Mouse (Mus musculus) retina, postnatal 1 day (tissue): Measurements from ENCODE around the gene Pcnx2.

Experiments used
- DNase-seq: peaks from one replicate; pipeline ENCODE4 v3.0.0-alpha.2; 2012

Pcnx2 gene

DNA sequence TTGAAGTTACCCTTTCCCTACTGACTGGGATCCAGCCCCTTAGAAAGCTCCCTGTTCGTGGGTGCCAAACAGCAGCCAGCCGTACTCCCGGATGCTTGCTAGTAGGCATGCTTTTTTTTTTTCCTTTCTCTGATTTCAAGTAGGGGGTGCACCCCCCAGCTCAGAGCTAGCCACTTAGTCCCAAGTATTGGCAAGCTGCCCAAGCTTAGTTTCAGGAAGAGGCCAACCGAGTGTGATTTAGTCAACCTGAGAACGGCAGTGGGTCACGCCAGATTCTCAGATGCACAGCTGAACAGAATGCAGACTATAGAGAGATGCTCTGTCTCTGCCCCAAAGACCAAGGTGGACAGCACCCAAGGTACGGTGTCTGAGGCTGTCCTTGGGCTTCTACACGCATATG lies 147.3 kb downstream of the Pcnx2 start:
- peak; percentile 34 for DNase-seq

DNA sequence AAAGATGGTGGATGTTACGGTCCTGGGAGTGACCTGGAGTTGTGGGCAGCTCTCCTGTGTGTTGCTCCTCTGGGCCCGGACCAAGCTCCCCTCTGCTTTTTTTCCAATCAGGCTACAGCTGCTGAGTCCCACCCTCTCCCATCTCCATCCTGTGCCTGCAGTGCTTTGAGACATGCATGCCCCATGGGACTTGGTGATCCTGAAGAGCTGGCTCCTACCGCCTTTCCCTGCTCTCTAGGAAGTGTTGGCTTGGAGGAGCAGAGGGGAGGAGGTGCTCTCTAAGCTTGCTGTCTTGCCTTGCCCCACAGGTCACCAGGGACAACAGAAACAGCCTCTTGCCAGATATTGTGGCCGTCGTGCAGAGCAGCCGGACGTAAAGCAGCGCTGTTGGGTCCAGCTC lies 150.7 kb downstream of the Pcnx2 start:
- no peak for DNase-seq

DNA sequence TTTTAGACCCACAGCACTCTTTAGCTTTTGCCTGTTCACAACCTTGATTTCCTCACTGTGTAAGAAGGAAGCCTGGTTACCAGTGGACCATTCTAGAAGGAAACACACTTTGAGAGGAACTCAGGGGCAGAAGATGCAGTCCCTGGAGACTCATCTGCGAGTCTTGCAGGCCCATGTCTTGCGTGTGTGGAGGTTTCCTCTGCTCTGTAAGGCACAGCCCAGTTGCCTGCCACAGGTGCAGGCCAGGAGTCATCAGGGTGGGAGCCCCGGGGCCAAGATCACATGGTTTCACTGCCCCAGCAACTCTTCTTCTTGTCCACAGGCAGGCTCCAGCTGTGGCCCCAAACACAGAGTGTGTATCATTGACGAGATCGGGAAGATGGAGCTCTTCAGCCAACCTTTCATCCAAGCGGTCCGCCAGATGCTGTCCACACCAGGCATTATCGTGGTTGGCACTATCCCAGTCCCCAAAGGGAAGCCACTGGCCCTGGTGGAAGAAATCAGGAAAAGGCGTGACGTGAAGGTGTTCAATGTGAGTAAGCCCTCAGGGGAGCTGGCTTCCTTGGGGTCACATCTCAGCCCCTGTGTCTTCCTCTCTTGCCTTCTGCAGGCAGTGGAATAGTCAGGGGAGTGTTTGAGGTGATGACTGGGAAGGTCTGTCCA lies 153.1 kb downstream of the Pcnx2 start:
- DNase-seq: no peak

DNA sequence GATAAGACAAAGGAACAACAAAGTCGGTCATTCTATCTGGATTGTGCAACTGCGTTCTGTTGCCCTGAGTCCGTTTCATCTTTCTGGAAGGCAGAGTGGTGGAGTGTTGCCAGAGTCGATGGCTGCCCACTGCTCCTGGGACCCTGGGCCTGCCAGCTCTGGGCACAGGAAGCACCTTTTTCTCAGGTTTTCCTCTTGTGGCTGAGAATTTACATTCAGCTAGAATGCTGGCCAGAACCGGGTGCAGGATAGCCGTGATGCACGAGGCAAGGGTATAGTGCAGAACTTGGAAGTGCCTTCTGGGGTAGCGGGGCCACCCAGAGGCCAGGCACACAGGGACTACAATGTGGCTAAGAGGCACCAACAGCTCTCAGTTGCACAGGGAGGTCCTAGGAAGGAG lies 155.7 kb downstream of the Pcnx2 start:
- DNase-seq: no peak

DNA sequence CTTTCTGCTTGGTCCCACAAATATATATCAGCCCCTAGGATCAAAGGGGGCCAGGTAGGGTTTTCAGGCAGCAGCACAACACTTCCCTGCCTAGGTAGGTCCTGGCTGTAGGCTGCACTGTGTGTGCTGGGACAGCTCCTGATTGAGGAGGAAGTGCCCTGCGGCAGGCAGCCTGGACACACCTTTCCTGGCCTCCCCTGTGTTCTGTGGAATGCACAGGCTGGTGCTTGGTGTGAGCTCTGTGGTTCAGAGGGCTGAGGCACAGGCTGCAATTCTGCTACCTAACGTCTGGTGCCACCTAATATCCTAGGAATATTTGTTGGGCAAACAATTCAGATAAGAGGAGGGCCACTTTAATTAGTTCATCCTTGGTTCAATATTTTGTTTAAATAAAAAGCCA lies 156.3 kb downstream of the Pcnx2 start:
- DNase-seq: no peak

DNA sequence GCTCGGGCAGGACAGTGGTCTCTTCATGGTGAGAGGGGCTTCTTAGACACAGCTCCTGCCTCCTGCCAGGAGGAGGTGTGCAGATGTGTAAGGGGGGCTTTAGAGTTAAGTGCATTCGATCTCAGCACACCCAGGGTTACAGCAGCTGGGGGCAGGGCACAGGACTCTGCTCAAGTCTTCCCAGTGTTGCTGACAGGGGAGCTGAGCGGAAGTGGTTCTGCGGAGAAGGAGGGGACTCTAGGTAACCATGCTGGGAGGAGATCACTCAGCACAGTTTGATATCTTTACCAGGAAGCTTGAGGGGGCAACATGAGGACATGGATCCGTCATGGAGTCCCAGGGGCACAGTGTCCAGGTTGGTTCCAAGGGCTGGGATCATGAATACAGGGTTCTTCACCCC lies 156.7 kb downstream of the Pcnx2 start:
- DNase-seq: no peak

DNA sequence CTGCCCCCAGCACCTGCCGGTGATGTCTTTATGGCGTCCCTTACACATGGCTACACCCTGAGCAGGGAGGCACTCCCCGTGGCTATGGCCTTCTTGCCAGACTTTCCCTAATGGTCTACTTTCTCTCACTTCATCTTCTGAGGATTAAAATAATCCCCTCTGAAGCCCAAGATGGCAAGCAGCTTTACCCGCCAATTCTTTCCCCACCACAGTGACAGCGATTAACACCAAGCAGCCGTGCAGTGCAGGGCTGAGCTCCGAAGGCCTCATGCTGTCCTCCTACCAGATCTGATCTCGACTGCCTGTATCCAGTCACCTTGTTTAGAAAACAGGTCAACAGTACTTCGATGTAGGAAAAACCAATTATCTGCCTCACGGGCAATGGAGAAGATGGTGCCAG lies 157.5 kb downstream of the Pcnx2 start:
- DNase-seq: peak; percentile 67

DNA sequence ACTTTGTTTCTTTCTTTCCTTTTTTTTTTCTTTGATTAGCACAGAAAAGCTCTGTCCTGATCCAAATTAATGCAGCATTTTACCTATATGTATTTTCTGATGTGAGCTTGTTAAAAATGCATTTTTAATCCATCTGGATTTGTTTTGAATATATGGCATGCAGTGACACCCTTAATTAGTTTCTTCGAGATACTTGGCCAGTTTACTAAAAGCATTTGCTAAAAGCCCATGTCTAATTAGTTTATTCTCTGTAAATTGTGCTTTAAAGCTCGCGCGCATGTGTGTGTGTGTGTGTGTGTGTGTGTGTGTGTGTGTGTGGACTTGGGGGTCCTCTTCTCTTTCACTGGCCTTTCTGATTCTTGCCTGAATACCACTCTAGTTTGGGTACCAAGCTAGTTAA lies 159.2 kb downstream of the Pcnx2 start:
- no peak for DNase-seq

DNA sequence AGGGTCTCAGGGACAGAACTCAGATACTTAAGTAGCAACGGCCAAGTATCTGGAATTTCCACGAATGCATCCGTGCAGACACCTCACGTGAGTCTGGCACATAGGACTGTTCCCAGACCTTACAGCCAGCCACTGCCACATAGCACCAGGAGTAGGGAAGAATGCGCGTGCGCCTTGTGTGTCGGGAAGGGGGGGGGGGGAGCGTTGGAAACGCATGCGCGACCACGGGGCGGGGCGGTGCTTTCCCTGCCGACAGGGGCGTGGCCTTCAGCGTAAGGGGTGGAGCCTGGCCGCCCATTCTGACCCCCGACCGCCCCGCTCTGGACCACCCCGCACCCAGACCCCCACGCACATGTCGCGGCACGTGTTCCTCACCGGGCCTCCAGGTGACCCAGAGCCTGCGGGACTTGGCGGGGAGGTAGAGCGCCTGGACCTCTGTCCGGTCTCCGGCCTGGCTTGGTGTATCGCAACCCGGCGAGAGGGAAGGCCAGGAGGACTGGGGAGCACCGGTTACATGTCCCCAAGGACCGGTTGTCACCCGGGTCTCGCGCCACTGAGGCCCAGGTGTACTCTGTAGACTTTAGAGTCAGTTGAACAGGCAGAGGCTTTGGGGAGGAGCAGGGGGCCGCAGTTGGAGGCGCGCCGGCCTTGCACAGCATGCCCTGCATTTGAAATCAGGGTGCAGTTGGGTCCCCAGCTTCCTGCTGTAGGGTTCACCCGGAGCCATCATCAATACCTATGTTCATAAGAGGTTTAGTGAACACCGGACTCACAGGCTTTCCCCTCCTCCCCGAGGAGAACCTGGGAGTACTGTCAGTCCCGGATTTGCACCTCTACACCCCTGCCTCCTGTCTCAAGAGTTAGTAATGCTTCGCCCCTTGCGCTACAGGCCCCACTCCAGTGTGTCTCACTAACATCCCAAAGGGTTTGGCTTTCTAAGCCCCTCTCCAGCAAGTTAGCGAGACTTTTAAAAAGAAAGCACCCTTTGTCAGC lies 163.9 kb downstream of the Pcnx2 start:
- DNase-seq: peak; percentile 91

DNA sequence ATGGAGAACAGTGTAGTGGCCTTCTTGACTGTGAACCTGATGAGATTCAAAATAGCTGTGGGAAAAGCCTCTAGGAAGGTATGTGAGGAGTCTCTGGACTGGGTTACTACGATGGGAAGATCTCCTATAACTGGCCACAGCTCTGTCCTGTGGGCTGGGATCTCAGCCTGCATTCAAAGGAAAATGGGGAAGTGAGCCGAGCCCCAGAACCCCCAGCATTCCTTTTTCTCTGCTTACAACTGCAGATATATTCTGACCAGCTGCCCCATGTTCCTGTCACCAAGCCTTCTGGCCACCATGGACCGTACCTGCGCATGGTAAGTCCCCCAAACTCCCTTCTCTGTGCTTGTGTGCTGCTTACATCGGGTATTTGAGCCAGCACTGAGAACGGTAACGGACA lies 168.4 kb downstream of the Pcnx2 start, which contains the start of gene Ntpcr:
Ntpcr (plus strand) TSS at position 218 of the 400 bp plus-strand sequence.
- DNase-seq: no peak

DNA sequence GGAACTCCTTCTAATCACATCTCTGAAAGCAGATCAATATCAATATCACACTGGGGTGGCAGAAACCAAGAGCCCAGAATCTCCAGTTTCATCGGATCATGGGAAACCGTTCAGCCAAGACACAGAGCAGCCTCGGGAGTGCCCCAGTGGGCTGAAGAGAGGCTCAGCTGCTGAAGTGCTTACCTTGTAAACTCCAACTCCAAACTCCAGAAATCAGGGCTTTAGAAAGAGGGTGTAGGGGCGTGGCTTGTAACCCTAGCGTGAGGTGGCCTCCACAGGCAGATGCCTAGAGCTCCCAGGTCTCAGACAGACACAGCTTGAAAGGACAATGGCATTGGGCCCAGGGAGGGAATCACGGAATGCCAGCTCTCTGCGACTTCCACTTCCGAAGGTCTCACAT lies 170.3 kb downstream of the Pcnx2 start:
- DNase-seq: no peak

DNA sequence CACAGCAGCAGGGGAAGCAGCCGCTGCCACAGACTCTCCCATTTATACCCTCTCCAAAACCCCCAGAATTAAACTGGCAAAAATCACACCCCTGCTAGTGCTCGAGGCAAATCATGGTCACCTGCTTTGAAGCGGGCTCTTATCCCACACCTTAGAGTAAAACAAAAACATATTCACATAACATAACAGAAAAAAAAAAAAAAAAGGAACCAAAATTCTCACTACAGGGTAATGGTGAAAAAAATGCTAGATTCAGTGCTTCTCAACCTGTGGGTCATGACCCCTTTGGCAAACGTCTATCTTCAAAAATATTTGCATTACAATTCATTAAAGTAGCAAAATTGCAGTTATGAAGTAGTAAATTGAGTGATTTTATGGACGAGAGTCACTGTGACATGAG lies 171.1 kb downstream of the Pcnx2 start:
- no peak for DNase-seq

DNA sequence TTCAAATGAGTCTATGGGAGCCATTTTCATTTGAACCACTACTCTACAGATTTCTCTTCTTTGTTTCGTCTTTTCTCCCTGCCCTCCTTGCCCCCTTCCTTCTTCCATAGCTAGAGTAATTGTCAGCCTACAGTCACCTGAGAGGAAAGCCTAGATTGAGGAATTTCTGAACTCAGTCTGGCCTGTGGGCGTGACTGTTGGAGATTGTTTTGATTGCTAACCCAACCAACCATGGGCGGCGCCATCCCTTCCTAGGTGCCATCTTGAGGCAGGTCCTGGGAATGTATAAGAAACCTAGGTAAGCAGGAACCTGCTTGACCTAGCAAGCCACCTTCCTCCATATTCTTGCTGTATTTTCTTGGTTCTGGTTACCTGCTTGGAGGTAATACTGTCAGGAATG lies 172.0 kb downstream of the Pcnx2 start:
- DNase-seq: no peak

DNA sequence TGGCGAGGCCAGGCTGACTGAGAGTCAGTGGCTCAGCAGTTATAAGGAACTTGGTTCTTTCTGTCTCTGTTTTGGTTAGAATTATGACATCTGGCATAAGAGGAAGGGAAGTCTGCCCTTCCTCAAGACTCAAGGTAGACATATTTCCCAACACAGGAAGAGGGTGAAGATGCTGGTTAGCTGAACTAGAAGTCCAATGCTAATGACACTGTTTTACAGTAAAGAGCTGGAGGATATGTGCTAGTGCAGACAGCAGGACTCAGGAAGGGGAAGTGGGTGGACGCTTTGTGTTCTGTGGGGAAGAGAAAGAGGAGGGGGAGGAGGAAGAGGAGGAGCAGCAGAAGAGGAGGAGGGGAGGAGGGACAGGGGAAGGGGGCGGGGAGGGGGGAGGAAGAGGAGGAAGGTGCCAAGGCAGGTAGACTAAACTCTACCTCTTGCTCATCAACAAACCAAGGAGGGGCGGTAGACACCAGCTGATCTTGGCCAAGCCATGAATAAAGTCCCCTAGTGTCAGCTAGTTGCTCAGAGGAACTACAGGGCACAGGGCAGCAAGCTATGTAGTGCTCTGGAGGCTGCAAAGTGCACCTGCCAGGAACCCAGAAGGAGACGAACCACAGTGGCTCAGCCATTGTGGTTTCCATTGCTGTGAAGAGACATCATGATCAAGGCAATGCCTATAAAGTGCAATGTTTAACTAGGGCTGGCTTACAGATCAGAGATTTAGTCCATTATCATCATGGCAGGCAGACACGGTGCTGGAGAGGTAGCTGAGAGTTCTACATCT lies 172.9 kb downstream of the Pcnx2 start:
- DNase-seq: no peak

DNA sequence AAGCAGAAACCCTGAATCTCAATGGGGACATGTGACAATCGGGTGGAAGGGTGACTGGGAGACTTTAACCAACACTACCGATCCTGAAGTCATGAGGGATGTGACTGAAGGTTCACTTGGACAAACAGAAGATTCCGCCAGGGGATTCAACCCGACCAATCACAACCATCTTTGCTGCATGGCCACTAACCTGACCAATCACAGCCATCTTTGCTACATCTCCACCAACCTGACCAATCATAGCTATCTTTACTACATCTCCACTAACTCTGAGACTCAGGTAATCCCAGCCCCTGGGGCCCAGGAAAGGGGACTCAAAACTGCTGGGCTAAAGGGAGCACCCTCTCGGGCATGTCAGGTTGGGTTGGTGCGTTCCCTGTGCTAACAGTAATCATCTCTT lies 174.7 kb downstream of the Pcnx2 start:
- DNase-seq: no peak

DNA sequence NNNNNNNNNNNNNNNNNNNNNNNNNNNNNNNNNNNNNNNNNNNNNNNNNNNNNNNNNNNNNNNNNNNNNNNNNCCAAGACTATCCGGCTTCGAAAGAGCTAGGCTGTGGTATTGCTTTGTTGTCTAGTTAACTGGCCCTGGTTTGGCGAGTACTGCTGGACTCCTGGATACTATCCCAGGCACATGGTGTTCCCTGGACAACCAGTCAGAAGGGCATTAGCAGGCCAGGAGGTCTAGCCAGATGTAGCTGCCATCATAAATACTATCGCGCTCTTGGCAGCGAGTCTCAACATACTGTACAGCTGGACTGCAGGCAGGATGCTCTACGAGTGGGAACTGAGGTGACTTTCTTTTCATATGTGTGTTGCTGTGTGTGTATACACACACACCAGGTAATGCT lies 175.4 kb downstream of the Pcnx2 start:
- no peak for DNase-seq

DNA sequence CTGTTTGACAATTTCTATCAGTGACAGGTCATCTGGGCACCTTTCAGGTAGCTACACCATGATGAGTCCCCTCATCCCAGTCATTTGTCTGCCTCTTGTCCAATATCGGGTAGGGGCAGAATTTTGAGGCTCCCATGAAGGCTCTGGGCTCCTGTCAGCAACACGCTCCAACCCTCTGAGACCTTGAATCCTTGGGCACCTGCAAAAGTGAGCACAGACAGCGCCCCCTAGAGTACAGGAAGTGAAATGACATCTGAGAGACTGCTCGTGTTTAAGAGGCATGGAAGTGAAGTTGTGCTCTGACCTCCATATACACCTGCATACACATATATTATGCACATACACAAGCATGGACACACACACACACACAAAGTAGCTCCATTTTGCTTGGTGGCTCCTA lies 179.2 kb downstream of the Pcnx2 start:
- DNase-seq: no peak

DNA sequence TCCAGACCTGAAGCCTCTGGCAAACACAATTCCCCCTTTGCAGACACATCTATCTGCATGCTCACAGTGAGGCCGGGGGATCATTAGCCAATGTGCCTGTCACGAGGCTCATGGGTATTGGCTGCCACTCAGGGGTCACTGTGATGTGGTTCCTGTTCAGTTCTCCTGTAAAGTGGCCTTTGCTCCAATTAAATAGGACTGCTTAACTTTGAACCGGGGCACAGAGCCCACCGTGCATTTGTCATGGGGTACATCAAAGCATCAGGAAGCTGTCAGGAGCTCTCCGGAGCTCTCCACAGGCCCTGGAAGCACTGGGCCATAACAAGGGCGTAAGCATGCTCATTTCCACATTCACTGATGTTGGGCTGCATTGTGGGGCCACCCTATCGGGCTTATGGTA lies 181.5 kb downstream of the Pcnx2 start:
- no peak for DNase-seq

DNA sequence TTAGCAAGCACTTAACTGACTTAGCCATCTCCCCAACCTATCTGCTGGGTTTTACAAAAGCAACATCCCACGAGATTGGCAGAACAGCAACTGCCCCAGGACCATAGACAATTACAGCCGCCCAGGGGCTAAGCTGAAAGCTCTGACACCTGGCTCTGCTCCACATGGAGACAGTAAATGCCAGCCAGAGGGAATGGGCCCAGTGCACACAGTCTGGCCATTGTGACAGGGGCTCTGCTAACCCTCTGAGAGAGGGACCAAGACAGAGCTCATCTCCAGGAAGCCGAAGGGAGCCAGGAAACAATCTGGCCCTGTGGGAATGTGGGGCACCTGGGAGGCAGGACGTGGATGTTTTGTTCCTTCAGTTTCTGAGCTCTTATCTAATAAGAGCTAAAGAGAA lies 181.9 kb downstream of the Pcnx2 start:
- no peak for DNase-seq

DNA sequence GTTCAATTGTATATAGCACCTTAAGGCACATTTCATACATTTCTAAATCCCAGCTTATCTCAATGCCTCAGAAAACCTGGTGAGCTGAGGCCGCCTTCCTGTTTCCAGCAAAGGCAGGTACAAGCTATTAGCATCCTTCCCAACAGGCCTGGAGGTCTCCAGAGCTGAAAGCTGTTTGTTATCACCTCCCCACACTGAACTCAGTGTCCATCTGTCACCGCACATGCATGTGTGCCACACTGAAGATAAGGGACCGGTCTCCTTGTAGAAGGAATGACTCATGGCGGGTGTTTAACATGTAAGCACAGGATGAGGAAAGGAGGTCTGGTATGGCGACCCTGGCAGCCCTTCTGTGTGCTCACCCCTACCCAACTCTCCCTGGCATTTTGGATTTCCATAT lies 186.6 kb downstream of the Pcnx2 start:
- DNase-seq: no peak

DNA sequence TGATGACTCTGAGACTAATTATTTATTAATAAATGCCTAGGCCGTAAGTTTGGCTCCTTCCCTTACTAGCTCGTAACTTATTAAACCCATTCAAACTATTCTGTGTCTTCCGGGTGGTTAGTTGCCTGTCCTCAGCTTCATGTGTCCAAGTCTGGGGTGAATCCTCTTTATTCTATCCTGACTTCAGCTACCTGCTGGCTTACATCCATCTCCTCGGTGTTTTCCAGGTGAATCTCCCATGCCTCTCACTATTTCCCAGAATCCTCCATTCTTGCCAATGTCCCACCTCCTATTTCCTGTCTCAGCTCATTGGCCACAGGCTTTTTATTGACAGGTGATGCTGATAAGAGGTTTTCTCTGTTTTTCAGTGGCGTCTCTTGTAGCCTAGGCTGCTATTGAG lies 188.9 kb downstream of the Pcnx2 start:
- DNase-seq: no peak

DNA sequence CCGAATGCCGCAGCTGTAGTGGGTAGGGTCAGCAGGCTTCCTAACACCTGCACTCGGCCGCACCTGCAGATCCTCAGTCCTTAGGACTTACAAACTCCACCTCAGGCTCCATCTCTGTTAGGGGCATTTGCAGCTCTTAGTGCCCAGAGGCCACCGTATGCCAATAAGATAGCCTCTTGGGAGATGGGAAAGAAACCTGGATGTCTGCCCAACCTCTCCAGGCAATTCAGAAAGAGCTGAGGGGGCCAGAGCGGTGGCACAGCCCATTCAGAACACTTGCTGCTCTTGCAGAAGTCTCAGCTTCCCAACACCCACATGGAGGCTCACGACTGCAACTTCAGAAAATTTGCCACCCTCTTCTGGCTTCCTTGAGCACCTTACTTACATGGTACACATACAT lies 192.3 kb downstream of the Pcnx2 start:
- DNase-seq: no peak

DNA sequence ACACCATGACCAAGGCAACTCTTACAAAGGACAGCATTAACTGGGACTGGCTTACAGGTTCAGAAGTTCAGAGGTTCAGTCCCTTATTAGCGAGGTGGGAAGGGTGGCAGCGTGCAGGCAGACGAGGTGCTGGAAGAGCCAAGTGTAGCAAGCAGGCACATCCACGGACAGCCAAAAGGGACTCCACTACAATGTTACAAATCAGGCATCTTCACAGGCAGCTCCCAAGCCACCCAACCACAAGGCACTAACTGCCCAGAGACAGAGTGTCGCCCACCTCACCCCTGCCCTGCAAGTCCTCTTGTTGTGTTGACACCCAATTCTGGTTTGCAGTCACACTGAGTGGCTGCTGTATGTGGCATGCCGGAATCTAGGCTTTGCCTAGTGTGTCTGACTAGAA lies 193.7 kb downstream of the Pcnx2 start:
- DNase-seq: no peak
